Mouse (Mus musculus) embryo, embryonic 9.5 days (tissue): Measurements from ENCODE around the gene Car5a.

Experiments used
- DNase-seq: peaks from one replicate; pipeline ENCODE4 v3.0.0-alpha.2; 2017; ENCODE audit errors: extremely low spot score

The Car5a gene

DNA sequence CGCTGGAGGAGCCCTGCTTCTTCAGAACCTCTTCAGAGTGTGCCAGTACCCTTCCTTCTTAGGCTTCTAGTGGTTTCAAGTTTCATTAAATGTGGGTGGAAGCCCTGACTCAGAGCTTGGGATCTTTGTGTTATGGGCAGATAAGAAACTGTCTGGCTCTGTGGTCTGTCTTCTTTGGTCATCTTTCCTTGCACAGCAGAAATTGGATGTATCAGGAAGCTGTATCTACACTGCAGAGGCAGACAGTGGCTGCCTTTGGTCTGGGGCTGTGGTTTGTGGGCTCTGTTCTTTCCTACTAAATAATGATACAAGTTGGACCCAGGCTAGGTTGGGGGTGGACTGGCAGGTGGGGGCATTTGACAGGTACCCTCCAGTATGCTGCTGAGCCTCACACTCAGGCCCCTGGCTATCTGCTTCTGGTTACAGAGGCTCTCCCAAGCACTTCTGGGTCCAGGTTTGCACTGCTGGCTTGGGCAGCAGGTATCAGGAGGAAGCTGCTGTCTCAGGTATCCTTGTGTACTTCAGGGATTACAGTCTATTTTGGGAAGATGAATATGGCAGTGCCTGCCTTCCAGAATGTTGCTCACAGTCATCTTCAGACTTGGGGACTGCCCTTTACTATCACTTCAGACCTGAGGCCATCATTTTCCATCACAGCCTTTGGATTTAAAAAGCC is 11.3 kb upstream of the Car5a start:
- no peak for DNase-seq

- DNase-seq = no peak
Measured at GRCm38 (mm10) chr8:121954981-121955555, 10.4 kb upstream of the Car5a start.

DNA sequence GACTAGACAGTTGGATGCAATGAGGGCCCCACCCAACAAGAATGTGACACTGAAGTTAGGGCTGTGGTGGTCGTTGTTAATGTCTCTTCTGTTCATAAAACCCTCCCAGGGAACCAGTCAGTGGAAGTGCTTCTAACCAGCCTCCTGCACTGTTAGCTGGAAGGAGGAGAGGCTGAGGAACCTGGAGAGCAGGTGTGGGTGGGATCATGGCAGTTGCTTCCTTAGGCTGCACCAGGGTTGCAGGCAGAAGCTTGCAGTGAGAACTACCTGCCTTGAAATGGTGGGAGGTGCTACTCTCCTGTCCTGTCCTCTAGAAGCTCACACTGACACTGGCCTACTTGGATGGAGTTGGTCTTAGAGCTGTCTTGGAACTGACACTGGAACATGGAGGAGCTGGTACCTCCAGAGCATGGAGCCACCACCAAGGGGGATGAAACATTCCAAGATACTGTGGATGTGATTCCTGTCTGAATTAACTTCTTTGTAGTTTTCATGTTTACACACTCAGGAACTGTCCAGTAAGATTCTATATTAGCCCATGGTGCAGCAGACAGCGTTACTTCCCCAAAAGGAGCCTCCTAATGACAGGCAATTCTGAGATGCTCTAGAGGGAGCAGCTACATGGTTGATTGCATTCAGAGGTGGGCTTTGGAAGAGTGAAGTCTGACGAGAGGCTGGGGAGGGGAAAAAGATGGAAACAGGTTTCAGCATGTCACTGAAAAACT is 9.3 kb upstream of the Car5a start:
- DNase-seq = no peak

DNA sequence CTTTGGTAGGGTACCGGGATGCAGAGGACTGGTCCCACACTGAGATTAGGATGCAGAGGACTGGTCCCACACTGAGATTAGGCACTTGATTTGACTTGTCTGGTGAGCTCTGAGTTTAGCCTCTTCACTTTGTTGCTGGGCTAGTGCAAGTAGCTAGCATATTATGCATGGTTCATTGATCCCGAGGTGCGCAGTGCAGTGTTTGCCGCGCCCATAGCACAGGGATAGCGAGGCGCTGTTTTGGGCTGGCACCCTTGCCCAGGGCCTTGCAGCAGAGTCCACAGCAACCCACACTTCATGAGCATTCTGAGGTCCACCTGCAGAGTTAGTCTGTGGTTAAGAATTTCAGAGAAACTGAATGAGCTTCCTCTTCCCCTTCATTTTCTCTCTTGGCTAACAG is 8.1 kb upstream of the Car5a start:
- no peak for DNase-seq

- DNase-seq = no peak
Measured at GRCm38 (mm10) chr8:121952122-121952521, 7.4 kb upstream of the Car5a start.

GRCm38 (mm10) chr8:121951656-121952009 is 6.9 kb upstream of the Car5a start:
- no peak for DNase-seq

DNA sequence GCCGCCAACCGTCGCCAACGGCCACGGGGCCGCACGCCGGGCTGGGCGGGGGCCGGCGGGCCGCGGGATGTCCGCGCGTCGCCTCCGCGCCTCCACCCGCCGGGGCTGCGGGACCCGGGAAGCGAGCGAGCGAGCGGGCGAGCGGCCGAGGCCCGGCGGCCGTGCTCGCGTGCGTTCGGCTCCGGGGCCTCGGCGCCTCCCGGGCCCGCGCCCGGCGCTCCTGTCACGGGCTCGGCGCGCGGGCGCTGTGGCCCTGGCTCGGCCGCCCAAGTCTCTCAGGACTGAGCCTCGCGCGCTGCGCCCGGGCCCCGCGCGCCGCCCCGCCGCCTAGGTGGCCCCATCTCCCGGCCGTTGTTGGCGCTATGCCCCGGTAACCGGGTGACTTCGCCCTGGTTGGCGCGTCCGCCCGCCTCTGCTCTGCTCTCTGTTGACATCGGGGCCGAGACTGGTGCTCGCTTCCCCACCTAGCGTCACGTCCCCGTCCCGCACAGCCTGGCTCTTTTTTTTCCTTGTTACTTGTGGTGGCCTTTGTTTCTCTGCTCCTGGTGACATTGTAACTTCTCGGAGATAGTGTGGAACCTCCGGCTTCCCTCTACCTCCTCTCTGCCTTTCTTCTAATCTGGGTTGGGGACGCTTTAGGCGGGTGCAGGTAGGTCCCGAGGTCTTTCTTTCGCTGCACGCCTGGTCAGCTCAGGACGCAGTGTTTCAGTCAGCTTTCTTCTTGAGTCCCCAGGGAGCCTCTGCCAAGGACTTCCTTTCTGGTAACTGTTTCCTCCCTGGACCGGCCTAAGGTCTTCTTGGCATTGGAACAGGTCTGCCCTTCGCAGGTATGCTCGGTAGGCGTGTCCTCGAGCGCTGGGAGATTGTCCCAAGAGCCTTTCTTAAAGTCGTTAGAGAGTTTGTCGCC is 6.3 kb upstream of the Car5a start:
- no peak for DNase-seq

- DNase-seq = peak; percentile 99
Measured at GRCm38 (mm10) chr8:121949941-121950748, 5.4 kb upstream of the Car5a start.

- no peak for DNase-seq
Measured at GRCm38 (mm10) chr8:121949222-121949800, 4.6 kb upstream of the Car5a start, which contains the start of gene Banp. Banp (plus strand) TSS chr8:121949750.

DNA sequence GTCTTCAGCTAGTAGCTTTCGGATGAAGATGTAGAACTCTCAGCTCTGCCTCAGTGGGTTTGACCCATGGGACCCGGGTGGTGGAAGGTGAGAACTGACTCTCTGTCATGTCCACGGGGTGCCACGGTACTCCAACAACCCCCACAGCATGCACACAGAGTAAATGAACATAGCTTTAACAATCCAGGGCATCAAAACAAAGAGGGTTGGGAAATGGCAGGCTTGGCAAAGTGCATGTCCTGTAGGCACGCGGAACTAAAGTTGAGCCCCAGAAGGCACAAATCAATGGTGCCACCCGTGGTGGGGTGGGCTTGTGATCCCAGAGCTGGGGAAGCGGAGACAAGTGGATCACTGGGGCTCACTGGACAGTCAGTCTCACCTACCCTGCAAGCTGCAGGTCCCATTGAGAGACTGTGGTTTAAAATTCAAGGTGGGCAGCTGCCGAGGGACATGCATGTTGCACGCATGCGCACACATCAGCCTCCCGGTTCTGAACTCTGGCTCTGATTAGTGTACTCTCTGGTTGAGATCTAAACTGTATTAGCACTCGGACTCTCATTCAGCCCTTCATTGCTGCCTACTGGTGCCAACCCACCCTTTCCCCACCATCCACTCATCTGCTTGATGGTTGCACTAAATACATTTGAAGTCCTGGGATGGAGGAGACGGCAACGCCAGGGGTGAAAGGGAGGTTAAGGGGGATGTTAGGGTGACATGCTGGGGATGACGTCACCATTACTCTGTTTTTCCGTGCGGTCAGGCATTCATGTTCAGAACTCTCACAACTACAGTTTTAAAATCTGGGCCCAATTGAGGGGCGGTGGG is 3.8 kb upstream of the Car5a start:
- DNase-seq = no peak

GRCm38 (mm10) chr8:121947753-121948141 is 3.0 kb upstream of the Car5a start:
- DNase-seq = peak; percentile 89

DNA sequence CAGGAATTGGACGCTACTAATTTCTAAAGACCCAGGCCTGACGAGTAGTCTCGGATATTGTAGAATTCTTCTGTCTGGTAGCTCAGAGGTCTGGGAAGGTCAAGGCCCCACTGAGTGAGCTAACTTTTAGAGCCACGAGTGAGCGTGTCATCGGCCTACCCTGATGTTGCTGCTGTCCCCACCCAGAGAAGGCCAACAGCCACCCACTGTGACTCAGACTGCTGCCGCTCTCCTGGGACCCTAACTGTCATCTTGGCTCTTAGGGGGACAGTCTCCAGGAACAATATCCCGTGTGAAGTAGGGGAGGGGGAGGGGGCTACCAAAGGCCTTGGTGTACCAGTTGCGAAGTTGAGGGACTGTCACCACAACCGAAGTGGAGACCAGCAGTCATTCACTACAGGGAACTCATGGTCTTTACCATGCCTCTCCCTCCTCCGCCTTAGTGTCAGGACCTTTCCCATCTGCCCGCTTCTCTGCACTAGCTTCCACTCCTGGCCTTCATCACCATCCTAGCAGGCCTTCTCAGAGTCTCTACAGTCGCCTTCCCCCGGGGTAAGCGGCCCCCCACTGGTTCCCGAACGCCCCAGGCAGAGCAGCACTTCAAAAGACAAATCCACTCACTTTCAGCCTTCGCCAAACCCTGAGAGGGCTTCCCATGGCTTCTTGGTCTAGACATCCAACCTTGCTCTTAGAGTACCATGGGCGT is 2.5 kb upstream of the Car5a start:
- DNase-seq = no peak

GRCm38 (mm10) chr8:121946351-121946750 is 1.6 kb upstream of the Car5a start:
- DNase-seq = no peak

DNA sequence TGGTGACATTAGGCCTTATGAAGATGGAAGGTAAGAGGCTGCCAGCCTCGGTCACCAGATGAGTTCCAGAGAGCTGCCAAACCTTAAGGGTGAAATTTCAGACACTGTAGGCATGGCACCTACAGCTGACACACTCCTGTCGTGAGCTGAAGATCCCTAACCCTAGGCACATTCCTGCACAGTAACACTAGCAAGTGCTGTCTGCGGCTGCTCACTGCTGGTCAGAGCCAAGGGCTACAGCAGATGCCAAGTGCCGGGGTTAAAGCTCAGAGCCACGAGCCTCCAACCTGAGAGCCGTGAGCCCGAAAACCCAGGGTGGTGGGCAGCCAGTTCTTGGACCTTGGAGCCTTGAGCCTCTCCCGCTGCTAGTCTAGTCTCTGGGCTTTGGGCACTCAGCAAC is 988 bp downstream of the Car5a start:
- DNase-seq = no peak

DNA sequence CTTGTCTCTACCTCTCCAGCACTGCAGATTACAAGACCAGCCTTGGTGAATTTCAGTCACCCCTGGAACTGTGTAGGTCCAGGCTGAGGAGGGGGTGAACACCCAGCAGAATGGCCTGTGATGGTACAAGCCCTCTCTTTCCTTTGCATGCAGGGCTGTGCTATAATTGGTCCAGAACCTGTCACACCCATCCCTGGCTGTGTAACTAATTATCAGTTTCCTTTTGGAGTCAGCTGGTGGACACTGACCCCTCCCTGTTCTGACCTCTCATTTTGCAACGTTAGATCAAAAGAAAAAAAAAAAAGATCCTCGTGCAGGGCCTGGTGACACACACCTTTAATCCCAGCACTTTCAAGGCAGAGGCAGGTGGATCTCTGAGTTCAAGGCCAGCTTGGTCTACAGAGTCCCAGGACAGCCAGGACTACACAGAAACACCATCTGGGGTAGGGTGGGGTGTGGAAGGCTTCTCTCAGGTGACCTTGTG is 1.6 kb downstream of the Car5a start:
- no peak for DNase-seq

GRCm38 (mm10) chr8:121938732-121939131 is 6.0 kb downstream of the Car5a start:
- no peak for DNase-seq

DNA sequence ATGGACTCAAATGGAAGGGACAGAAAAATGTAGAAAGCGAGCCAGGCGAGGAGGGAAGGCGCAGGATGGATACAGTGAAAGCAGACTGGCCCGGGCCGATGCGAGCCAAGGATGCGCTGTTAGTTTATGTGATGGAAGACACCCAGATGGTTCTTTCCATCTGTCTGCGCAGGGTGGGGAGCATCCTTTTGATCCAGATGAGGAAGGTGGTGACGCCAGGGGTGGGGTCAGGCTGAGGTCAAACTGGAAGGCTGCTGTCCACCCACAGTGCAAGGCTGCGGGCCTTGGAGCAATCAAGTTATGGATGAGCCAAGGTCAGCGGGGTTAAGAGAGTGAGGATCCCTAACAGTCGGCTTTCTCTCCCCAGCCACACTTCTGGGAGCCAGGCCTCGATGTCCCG is 8.3 kb downstream of the Car5a start:
- peak; percentile 50 for DNase-seq

DNA sequence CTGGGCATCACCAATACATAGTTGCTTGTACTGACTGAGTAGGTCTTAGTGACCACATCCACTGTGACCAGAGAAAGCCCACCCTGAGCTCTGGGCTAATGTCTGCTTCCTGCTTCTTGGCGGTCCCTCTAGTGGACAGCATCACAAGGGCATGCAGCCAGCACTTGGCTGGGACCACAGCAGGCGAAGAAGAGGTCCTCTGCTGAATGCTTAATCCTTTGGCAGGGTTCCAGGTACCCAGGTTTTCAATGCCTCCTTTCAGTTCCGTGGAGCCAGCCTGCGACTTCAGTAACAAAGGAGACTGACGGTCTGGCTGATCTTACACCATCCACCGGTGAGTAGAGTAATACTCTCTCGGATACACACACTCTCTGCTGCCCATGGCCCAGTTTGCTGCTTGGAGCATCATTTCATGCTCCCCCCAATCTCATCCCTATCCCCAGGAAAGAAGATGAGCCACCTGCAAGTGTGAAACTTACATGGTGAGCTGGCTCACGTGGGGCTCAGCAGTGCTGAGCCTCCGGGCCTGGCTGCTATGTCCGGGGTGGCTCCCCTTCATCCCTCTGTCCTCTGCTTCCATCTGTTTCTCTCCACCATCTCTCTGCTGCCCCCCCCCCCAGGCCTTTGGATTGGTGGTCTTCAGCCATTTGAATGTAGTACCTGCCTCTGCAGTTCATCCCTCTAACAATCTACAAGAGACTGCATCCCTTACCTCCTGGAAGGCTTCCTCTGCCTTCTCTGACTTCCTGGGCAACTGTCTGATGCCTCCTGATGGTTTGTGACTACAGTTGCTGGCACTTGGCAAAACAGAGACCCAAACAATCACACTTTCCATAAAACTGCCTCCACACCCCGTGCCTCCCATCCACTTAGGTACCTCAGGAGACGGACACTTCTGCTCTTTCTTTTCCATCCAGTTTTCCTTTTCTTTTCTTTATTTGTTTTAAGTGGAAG is 9.1 kb downstream of the Car5a start:
- DNase-seq = no peak
